Mouse (Mus musculus): ENCODE data around the gene Eif4g1. TPM values are rescaled to one million over a fixed set of nuclear protein-coding genes. Genes with fewer than 3 reads are reported as not detected.
A peak's percentile ranks its signal among the peaks of the same experiment; 100 is the strongest.

Gene Eif4g1
- polyA plus RNA-seq, 1 experiment, result 340 TPM

DNA sequence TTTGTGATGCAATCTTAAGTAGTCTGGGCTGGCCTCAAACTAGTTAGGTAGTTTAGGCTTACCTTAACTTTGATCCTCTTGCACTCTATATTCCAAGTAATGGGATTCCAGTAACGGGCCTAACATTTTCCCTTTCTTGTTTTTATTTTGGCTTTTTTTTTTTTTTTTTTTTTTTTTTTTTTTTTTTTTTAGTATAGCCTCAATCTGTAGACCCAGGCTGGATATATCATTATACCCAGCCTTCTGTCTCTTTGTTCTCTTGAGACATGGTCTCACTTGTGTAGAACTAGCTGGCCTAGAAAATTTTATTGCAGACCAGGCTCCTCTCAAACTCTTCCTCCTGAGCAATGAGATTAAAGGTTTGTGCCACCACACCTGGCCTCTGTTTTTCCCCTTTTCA, 23.5 kb downstream of the Eif4g1 start:
- Histone ChIP-seq H3K27me3 (ENCODE audit: control insufficient read depth, insufficient read depth, low read length) (peaks cover 17% of the 10 kb centered on the region), H3K27ac (ENCODE audit: insufficient read depth, low read depth, low read length) (no peak overlapping the region), H3K4me1 (ENCODE audit: control insufficient read depth, insufficient read depth, insufficient read length, low read length) (peaks cover 8% of the 10 kb centered on the region), H3K36me3 (ENCODE audit: control insufficient read depth, insufficient read depth, low read length) (peaks cover 50% of the 10 kb centered on the region), H3K4me3 (ENCODE audit: low read depth, low read length) (no peak overlapping the region)
- TF ChIP-seq CTCF (IDR thresholded peaks at IDR 0.05; ENCODE audit: extremely low read depth, insufficient read length, insufficient replicate concordance, low read depth, low read length) (no peak), POLR2A (IDR thresholded peaks at IDR 0.05; ENCODE audit: low read depth, low read length) (no peak)
- WGBS, result 73% methylated on average over 1 of the region's 1 CpGs

DNA sequence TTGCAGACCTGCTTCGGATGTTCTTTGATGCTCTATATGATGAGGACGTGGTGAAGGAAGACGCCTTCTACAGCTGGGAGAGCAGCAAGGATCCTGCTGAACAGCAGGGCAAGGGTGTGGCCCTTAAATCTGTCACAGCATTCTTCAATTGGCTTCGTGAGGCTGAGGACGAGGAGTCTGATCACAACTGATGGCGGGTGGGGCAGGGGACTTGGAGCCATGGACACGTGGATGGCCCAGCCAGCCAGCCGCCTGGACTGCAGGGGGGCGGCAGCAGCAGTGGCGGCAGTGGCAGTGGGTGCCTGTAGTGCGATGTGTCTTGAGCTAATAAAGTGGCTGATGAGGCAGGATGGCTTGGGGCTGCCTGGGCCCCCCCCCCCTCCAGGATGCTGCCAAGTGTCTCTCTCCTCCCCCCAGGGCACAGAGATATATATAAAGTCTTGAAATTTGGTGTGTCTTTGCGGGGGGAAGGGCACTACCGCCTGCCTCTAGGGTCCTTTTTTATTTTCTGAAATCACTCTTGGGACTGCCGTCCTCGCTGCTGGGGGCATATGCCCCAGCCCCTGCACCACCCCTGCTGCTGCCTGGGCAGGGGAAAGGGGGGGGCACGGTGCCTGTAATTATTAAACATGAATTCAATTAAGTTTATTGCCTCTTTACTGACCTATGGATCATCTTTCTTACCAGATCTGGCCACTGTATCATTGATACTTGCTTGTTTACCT, 24.3 kb downstream of the Eif4g1 start:
- Histone ChIP-seq H3K4me1 (ENCODE audit: control insufficient read depth, insufficient read depth, insufficient read length, low read length) (peaks cover 8% of the 10 kb centered on the region), H3K27ac (ENCODE audit: insufficient read depth, low read depth, low read length) (no peak overlapping the region), H3K4me3 (ENCODE audit: low read depth, low read length) (no peak overlapping the region), H3K36me3 (ENCODE audit: control insufficient read depth, insufficient read depth, low read length) (peaks cover 42% of the 10 kb centered on the region), H3K27me3 (ENCODE audit: control insufficient read depth, insufficient read depth, low read length) (peaks cover 17% of the 10 kb centered on the region)
- WGBS, result 71% methylated on average over 16 of the region's 16 CpGs
- no peak for TF ChIP-seq CTCF (IDR thresholded peaks at IDR 0.05; ENCODE audit: extremely low read depth, insufficient read length, insufficient replicate concordance, low read depth, low read length)
- TF ChIP-seq POLR2A (IDR thresholded peaks at IDR 0.05; ENCODE audit: low read depth, low read length), result no peak

DNA sequence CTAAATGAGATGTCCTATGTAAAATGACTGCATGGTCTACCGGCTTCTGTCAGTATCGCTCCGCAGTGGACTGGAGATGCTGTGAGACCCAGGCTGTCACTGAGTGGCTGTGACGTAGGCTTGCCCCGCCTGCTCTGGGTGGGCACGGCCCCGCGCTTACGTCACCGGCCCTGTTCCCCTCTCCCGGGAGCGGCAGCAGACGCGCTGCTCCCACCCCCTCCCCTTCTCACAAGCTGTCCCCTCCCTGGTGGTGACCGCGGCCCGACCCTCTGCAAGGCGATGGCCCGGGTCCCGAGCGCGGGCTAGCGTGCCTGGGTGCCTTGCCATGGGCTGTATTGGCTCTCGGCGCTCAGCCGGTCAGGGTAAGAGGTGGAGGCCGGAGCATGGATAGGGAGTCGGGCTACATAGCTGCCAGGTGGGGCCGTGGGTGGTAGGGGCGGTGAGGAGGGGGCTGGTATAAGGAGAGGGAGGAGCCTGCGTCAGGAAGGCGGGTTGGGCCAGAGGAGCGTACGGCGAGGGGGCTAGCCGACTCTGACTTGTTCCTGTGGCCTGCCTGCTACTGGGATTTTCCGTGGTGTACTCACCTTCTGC, 25.1 kb downstream of the Eif4g1 start, which contains the start of gene Fam131a:
TSS of gene Fam131a (plus strand) at position 131 of the 591 bp plus-strand sequence.
- Histone ChIP-seq H3K4me3 (ENCODE audit: low read depth, low read length) (peak within 1 kb of the TSS; percentile 60), H3K36me3 (ENCODE audit: control insufficient read depth, insufficient read depth, low read length) (peaks cover 36% of the 10 kb centered on the region), H3K27ac (ENCODE audit: insufficient read depth, low read depth, low read length) (0 out of 2 replicates have a peak within 1 kb of the TSS, but pooled peaks have one; percentile 21), H3K4me1 (ENCODE audit: control insufficient read depth, insufficient read depth, insufficient read length, low read length) (peaks cover 8% of the 10 kb centered on the region), H3K27me3 (ENCODE audit: control insufficient read depth, insufficient read depth, low read length) (peaks cover 17% of the 10 kb centered on the region)
- no peak for TF ChIP-seq CTCF (IDR thresholded peaks at IDR 0.05; ENCODE audit: extremely low read depth, insufficient read length, insufficient replicate concordance, low read depth, low read length)
- TF ChIP-seq POLR2A (IDR thresholded peaks at IDR 0.05; ENCODE audit: low read depth, low read length), result no peak; the same call in 1 of the 2 replicates
- WGBS, result under 1% methylated on average over 37 of the region's 37 CpGs

DNA sequence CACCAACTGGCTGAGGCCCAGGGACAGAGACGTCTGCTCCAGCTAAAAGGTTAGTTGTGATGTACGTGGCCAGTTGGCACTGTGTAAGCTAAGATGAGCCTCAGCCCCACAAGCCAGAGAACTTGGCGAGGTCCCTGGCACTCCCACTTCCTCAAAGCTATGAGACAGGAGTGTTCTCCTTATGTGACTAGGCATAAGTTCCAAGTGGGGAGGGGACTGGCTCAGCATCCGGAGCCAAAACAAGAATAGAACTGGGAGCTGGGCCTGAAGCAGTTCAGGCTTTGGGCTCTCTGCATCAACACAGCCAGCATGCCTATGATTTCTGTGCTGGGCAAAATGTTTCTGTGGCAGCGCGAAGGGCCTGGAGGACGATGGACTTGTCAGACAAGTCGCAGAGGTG, 26.7 kb downstream of the Eif4g1 start:
- Histone ChIP-seq H3K36me3 (ENCODE audit: control insufficient read depth, insufficient read depth, low read length) (peaks cover 20% of the 10 kb centered on the region), H3K4me3 (ENCODE audit: low read depth, low read length) (no peak overlapping the region), H3K27ac (ENCODE audit: insufficient read depth, low read depth, low read length) (0 out of 2 replicates have a peak overlapping the region, but pooled peaks have one; percentile 14), H3K4me1 (ENCODE audit: control insufficient read depth, insufficient read depth, insufficient read length, low read length) (peaks cover 8% of the 10 kb centered on the region), H3K27me3 (ENCODE audit: control insufficient read depth, insufficient read depth, low read length) (peaks cover 17% of the 10 kb centered on the region)
- TF ChIP-seq POLR2A (IDR thresholded peaks at IDR 0.05; ENCODE audit: low read depth, low read length) (no peak), CTCF (IDR thresholded peaks at IDR 0.05; ENCODE audit: extremely low read depth, insufficient read length, insufficient replicate concordance, low read depth, low read length) (no peak)
- 67% methylated on average over 8 of the region's 8 CpGs for WGBS

DNA sequence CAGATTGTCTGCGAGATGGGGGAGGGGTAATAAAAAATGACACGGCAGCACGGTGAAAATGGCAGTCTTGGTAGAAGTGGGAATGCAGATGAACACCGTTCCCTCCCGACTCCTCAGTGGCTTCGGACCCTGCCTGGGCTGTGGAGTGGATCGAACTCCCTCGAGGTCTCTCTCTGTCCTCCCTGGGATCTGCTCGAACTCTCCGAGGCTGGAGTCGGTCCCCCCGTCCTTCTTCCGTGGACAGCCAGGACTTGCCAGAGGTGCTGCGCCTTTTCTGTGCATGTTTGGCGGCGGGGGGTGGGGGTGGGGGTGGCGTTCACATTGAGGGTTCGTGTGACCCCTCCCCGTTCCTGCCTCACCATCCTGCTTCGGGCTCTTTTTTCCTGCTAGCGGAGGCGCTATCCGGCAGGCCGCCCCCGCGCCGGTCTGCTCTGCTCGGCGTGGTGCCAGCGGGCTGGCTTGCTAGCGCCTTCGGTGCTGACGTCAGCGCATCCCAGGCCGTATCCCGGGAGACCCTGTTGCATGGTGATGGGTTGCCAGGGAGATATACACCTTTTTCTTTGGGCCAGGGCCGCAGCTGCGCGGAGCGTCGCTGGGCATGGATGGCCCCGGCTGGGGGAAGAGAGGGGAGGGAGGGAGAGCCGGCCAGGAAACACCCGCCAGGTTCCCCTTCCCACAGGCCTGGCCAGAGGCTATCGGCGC, 27.7 kb downstream of the Eif4g1 start:
- peaks cover 8% of the 10 kb centered on the region for H3K4me1 ChIP-seq (ENCODE audit: control insufficient read depth, insufficient read depth, insufficient read length, low read length)
- H3K4me3 ChIP-seq (ENCODE audit: low read depth, low read length), result peak overlapping the region; percentile 40
- peaks cover 13% of the 10 kb centered on the region for H3K36me3 ChIP-seq (ENCODE audit: control insufficient read depth, insufficient read depth, low read length)
- H3K27ac ChIP-seq (ENCODE audit: insufficient read depth, low read depth, low read length), result no peak overlapping the region
- WGBS, result 8% methylated on average over 46 of the region's 46 CpGs
- no peak for TF ChIP-seq CTCF (IDR thresholded peaks at IDR 0.05; ENCODE audit: extremely low read depth, insufficient read length, insufficient replicate concordance, low read depth, low read length)
- no peak for TF ChIP-seq POLR2A (IDR thresholded peaks at IDR 0.05; ENCODE audit: low read depth, low read length)
- H3K27me3 ChIP-seq (ENCODE audit: control insufficient read depth, insufficient read depth, low read length), result peaks cover 17% of the 10 kb centered on the region

DNA sequence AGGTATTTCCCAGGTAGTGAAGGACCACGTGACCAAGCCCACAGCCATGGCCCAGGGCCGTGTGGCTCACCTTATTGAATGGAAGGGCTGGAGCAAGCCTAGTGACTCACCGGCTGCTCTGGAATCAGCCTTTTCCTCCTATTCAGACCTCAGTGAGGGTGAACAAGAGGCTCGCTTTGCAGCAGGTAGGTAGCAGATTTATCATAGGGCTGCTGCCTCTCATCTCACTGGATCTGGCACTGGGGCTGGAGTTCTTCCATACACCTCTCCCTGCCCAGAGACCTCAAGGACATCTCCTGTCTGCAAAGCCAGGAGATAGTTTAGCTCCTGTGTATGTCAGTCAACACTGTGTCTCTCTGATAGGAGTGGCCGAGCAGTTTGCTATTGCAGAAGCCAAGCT, 31.2 kb downstream of the Eif4g1 start:
- WGBS, result 72% methylated on average over 5 of the region's 5 CpGs
- no peak overlapping the region for H3K27ac ChIP-seq (ENCODE audit: insufficient read depth, low read depth, low read length)
- H3K27me3 ChIP-seq (ENCODE audit: control insufficient read depth, insufficient read depth, low read length), result peaks cover 17% of the 10 kb centered on the region
- peaks cover 8% of the 10 kb centered on the region for H3K4me1 ChIP-seq (ENCODE audit: control insufficient read depth, insufficient read depth, insufficient read length, low read length)
- peaks cover 8% of the 10 kb centered on the region for H3K36me3 ChIP-seq (ENCODE audit: control insufficient read depth, insufficient read depth, low read length)
- H3K4me3 ChIP-seq (ENCODE audit: low read depth, low read length), result no peak overlapping the region
- TF ChIP-seq CTCF (IDR thresholded peaks at IDR 0.05; ENCODE audit: extremely low read depth, insufficient read length, insufficient replicate concordance, low read depth, low read length) (no peak), POLR2A (IDR thresholded peaks at IDR 0.05; ENCODE audit: low read depth, low read length) (no peak)

DNA sequence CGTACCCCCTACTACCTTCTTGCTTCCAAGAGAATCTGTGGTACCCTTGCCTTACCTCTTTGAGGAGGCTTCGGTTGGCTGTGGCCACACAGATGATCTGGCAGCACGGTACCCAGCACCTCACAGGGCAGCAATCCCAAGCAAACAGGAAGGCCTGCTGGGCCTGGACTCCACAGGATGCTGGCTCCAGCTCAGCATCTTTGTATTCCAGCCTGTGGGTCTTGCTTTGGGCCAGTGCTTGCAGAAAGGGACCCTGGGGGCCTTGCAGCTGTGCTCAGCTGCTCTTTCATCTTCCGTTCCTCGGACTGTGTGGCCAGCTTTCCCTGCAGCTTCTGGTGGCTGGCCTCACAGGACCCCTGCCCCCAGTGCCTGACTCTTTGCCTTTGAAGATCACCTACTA, 31.9 kb downstream of the Eif4g1 start:
- peaks cover 8% of the 10 kb centered on the region for H3K4me1 ChIP-seq (ENCODE audit: control insufficient read depth, insufficient read depth, insufficient read length, low read length)
- H3K4me3 ChIP-seq (ENCODE audit: low read depth, low read length), result no peak overlapping the region
- peaks cover 9% of the 10 kb centered on the region for H3K36me3 ChIP-seq (ENCODE audit: control insufficient read depth, insufficient read depth, low read length)
- no peak for TF ChIP-seq CTCF (IDR thresholded peaks at IDR 0.05; ENCODE audit: extremely low read depth, insufficient read length, insufficient replicate concordance, low read depth, low read length)
- WGBS, result 76% methylated on average over 5 of the region's 5 CpGs
- no peak overlapping the region for H3K27ac ChIP-seq (ENCODE audit: insufficient read depth, low read depth, low read length)
- H3K27me3 ChIP-seq (ENCODE audit: control insufficient read depth, insufficient read depth, low read length), result peaks cover 15% of the 10 kb centered on the region
